Mouse (Mus musculus) effector memory CD4-positive, alpha-beta T cell, adult 5 months (primary cell): ENCODE measurements around the gene Gm38394. TPM values are rescaled to one million over a fixed set of nuclear protein-coding genes. Genes with fewer than 3 reads are reported as not detected.

ENCODE experiments used
- polyA plus RNA-seq: library from polyadenylated mRNA; unstranded; fragments of 100-300 nt; shearing (Covaris generic); gene quantifications from one replicate; pipeline ENCODE4 v1.2.1, GENCODE M21; 2017

The Gm38394 gene
- 3.1 TPM for polyA plus RNA-seq

GRCm38 (mm10) chr1:133661203-133661933, at the start of gene Gm38394:
TSS of gene Gm38394 (minus strand) at chr1:133661318.

GRCm38 (mm10) chr1:133689897-133690296, 28.8 kb upstream of the Gm38394 start, which contains the start of gene Lax1:
TSS of gene Lax1 (minus strand) at chr1:133690108.

GRCm38 (mm10) chr1:133660466-133661202, 484 bp downstream of the Gm38394 start, which contains the start of gene Zbed6:
TSS of gene Zbed6 (minus strand) at chr1:133660885.

GRCm38 (mm10) chr1:133609771-133610502, 51.2 kb downstream of the Gm38394 start, which contains the start of gene Snrpe:
TSS of gene Snrpe (minus strand) at chr1:133610291.

Other genes starting within 250 kb of the Gm38394 start
- not detected for gene Sox13, start 236.9 kb downstream of the Gm38394 start, polyA plus RNA-seq
- gene Snrpe, start 51.0 kb downstream of the Gm38394 start, polyA plus RNA-seq = 196 TPM
- not detected for gene Zbed6, start 433 bp downstream of the Gm38394 start, polyA plus RNA-seq
- gene Lax1, start 28.8 kb upstream of the Gm38394 start, polyA plus RNA-seq = 84.0 TPM
- gene Atp2b4, start 139.7 kb upstream of the Gm38394 start, polyA plus RNA-seq = 10.6 TPM
- not detected for gene Optc, start 246.7 kb upstream of the Gm38394 start, polyA plus RNA-seq